Mouse (Mus musculus): ENCODE measurements around the gene Olfr738.

The Olfr738 gene

DNA sequence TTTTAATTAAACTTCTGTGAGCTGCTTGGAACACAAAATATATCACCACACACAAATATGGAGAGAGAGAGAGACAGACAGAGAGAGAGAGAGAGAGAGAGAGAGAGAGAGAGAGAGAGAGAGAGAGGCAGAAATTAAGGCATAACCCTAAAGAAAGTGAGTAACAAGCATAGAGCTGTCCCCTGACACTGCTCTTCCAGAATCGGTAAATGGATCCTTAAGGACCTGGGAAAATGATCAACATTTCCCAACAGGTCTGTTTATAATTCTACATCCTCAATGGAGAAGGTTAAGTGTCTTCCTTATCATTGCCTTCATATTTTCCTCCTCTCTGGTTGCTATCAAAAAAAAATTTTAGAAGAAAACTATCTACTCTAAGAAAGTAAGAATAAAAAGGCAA, at the start of gene Olfr738:
Gene Olfr738 (plus strand): TSS at position 301 of the 400 bp plus-strand sequence.
- DNase-seq = no peak

DNA sequence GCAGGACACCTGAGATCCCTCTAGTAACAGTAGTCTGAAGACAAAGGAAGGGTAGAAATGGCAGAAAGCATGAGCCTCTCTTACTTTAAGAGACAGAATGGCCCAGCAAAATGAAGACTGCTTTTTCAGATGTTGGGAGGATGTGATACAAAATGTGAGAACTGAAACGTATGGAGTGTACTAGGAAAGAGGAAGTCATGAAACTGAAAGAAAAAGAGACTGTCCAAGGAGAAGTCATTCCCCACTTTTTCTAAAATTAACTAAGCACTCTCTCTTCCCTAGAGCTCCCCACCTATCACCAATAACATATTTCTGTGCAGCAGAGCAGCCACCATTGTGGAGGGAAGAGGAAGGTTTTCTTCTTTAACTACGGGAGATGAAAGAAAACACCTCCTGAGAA, 49.8 kb upstream of the Olfr738 start, which contains the start of gene Tlr11:
Gene Tlr11 (plus strand): TSS at position 322 of the 400 bp plus-strand sequence.
- no peak for DNase-seq

DNA sequence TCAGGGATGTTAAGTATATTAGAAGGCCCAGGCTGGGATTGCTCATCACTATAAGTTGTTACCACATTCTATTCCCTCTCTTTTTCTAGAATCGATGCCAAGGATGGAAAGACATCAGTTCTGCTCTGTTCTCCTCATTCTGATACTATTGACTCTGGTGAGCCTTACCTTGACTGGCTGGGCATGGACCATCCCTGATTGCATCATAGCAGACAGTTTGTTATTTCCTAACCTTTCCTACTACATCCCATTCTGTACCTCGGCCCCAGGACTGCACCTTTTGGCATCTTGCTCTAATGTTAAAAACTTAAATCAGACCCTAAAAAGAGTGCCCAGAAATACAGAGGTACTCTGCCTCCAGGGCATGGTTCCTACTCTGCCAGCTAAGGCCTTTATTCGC, 46.9 kb upstream of the Olfr738 start:
- DNase-seq = no peak

DNA sequence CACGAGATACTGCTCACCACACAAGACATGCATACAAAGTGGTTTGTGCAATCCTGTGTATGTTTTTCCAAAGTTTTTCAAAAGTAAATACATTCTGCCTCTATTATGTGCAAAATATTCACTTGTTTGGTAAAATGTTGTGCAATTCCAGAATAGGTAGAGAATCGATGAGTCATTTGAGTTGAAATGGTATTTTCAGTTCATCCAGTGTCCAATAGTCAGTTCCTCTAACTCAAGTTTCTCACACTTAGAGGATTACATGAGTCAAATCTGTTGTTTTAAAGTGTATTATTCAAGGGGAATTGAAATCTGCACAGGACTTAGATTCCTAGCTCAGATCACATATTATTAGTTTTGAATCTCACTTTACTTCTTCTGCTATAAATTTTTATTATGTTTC, 43.8 kb upstream of the Olfr738 start:
- no peak for DNase-seq

DNA sequence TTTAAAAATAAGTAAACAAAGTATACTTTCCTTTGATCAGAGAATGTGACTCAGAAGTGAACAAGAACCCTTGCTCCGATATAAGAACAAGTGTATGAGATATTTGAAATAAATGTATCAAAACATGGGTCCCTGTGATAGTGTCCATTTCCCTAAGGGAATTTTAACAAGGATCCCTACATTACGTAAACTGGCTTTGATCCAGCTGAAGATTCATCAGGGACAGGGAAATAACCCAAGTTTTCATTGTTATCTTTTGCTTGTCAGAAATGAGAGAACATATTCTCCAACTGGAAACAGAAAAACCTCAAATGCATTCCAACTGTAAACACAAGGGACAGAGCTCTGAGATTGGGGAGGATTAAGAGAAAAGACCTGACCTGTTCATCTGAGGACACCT, 26.5 kb upstream of the Olfr738 start, which contains the start of gene Olfr736:
Gene Olfr736 (plus strand): TSS at position 301 of the 400 bp plus-strand sequence.
- DNase-seq = no peak

DNA sequence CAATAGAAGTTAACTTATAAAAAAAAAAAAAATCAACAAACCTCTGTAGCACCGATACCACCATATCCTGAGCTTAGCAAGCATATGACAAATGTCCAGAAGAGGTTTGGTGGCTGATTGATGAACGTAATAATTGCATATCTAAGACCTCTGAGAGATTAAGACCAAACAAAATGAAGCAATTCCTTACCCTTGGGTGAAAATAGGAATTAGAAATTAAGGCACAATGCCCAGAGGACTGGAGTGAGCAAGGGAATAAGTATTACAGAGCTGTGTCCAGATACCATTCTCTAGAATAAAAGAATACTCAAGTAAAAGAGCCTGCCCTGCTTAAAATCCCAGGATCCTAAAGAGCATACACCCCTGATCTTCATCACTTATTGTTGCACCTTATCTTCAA, 11.0 kb downstream of the Olfr738 start, which contains the start of gene Olfr739:
Gene Olfr739 (plus strand): TSS at position 301 of the 400 bp plus-strand sequence.
- no peak for DNase-seq

DNA sequence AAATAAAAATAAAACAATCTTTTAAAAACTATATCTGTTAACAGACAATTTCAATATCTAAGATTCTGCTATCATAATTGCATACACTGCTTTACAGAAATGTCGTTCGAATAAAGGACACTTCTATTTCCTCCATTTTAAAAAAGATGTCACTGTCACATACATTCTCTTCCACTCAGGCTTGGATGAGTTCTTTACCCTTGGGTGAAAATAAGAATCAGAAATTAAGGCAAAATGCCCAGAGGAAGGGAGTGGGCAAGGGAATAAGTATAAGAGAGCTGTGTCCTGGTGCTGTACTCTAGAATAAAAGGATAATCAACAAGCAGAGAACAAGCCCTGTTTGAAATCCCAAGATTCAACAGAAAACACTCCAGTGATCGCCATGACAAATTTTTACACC, 37.9 kb downstream of the Olfr738 start, which contains the start of gene Olfr740:
Gene Olfr740 (plus strand): TSS at position 301 of the 400 bp plus-strand sequence.
- DNase-seq = no peak
